Mouse (Mus musculus) lung, embryonic 15.5 days (tissue): ENCODE measurements around the gene Pam. TPM values are rescaled to one million over a fixed set of nuclear protein-coding genes. Genes with fewer than 3 reads are reported as not detected.

Experiments used
- ATAC-seq: fragments of 200-750 bp; cut with Nextera tagmentation; 2 replicates; pipeline ENCODE4 v1.8.0; 2017; ENCODE audit warnings: moderate number of reproducible peaks, borderline replicate concordance; ENCODE audit not compliant: low FRiP score, low TSS enrichment; ENCODE audit errors: extremely low read depth
- H3K27ac ChIP-seq: fragments of 300-500 bp; sonication (generic); 2 replicates; pipeline ENCODE4 v1.5.1; 2015; ENCODE audit warnings: moderate library complexity, mild to moderate bottlenecking, inconsistent platforms
- H3K27me3 ChIP-seq: fragments of 300-500 bp; sonication (generic); 2 replicates; pipeline ENCODE4 v1.6.1; 2015; ENCODE audit warnings: inconsistent platforms
- H3K36me3 ChIP-seq: fragments of 300-500 bp; sonication (generic); 2 replicates; pipeline ENCODE4 v1.6.1; 2015; ENCODE audit warnings: inconsistent platforms
- H3K4me1 ChIP-seq: fragments of 300-500 bp; sonication (generic); 2 replicates; pipeline ENCODE4 v1.6.1; 2015; ENCODE audit warnings: inconsistent platforms
- H3K4me2 ChIP-seq: fragments of 300-500 bp; sonication (generic); 2 replicates; pipeline ENCODE4 v1.6.1; 2015; ENCODE audit warnings: inconsistent platforms, mild to moderate bottlenecking, moderate library complexity
- H3K4me3 ChIP-seq: fragments of 300-500 bp; sonication (generic); 2 replicates; pipeline ENCODE4 v1.5.1; 2015; ENCODE audit warnings: mild to moderate bottlenecking, inconsistent platforms
- H3K9ac ChIP-seq: fragments of 300-500 bp; sonication (generic); 2 replicates; pipeline ENCODE4 v1.6.1; 2015; ENCODE audit warnings: inconsistent platforms
- H3K9me3 ChIP-seq: fragments of 300-500 bp; sonication (generic); 2 replicates; pipeline ENCODE4 v1.6.1; 2016; ENCODE audit warnings: inconsistent platforms
- WGBS: fragments of 180-500 bp; shearing (Covaris S2); methylation state at CpG from one replicate; pipeline ENCODE4 v1.1.7; 2015; 5-methylcytosine and 5-hydroxymethylcytosine counted together
- polyA plus RNA-seq: library from polyadenylated mRNA; unstranded; fragments of >200 nt; fragmentation: Nextera tagmentation; extraction: Ambion mirVana; gene quantifications from 2 replicates; pipeline ENCODE4 v1.2.1, GENCODE M21; 2015

Pam gene
- polyA plus RNA-seq: 51.7 and 52.7 TPM in 2 replicates

GRCm38 (mm10) chr1:98095246-98095990, at the start of gene Pam:
Pam (minus strand) TSS chr1:98095646.
- no peaks in the 10 kb centered on the region for H3K36me3 ChIP-seq
- peak within 1 kb of the TSS; percentile 67 for H3K9ac ChIP-seq
- peak within 1 kb of the TSS; percentile 76 for H3K4me3 ChIP-seq
- H3K27me3 ChIP-seq: no peaks in the 10 kb centered on the region
- peak; percentile 98 for ATAC-seq
- WGBS: 0% methylated on average over 57 of the region's 82 CpGs
- H3K9me3 ChIP-seq: no peaks in the 10 kb centered on the region
- H3K27ac ChIP-seq: peak within 1 kb of the TSS; percentile 86
- H3K4me1 ChIP-seq: peaks cover 14% of the 10 kb centered on the region; the same call in 1 of the 2 replicates
- H3K4me2 ChIP-seq: peak within 1 kb of the TSS; percentile 87

- 96% methylated on average over 1 of the region's 1 CpGs for WGBS
- Histone ChIP-seq H3K27me3 (no peaks in the 10 kb centered on the region), H3K9ac (no peak overlapping the region), H3K9me3 (no peaks in the 10 kb centered on the region), H3K4me3 (no peak overlapping the region), H3K27ac (no peak overlapping the region), H3K4me1 (no peaks in the 10 kb centered on the region), H3K4me2 (no peak overlapping the region), H3K36me3 (no peaks in the 10 kb centered on the region)
- ATAC-seq: no peak
Observed at GRCm38 (mm10) chr1:98144845-98145244, 49.4 kb upstream of the Pam start.

- WGBS: 47% methylated on average over 4 of the region's 4 CpGs
- H3K4me2 ChIP-seq: no peak overlapping the region
- no peak overlapping the region for H3K27ac ChIP-seq
- no peaks in the 10 kb centered on the region for H3K9me3 ChIP-seq
- no peaks in the 10 kb centered on the region for H3K4me1 ChIP-seq
- H3K27me3 ChIP-seq: no peaks in the 10 kb centered on the region
- H3K4me3 ChIP-seq: no peak overlapping the region
- H3K36me3 ChIP-seq: no peaks in the 10 kb centered on the region
- no peak for ATAC-seq
- no peak overlapping the region for H3K9ac ChIP-seq
Observed at GRCm38 (mm10) chr1:98131244-98131643, 35.8 kb upstream of the Pam start.

GRCm38 (mm10) chr1:98129561-98130347, 34.3 kb upstream of the Pam start:
- Histone ChIP-seq H3K27ac (no peak overlapping the region), H3K36me3 (no peaks in the 10 kb centered on the region), H3K9ac (no peak overlapping the region), H3K4me3 (no peak overlapping the region), H3K4me1 (no peaks in the 10 kb centered on the region), H3K27me3 (no peaks in the 10 kb centered on the region), H3K9me3 (no peaks in the 10 kb centered on the region), H3K4me2 (no peak overlapping the region)
- ATAC-seq: no peak
- 77% methylated on average over 3 of the region's 3 CpGs for WGBS

GRCm38 (mm10) chr1:98129111-98129510, 33.7 kb upstream of the Pam start:
- no peak for ATAC-seq
- WGBS: 41% methylated on average over 1 of the region's 1 CpGs
- Histone ChIP-seq H3K9ac (no peak overlapping the region), H3K27me3 (no peaks in the 10 kb centered on the region), H3K4me2 (no peak overlapping the region), H3K27ac (no peak overlapping the region), H3K36me3 (no peaks in the 10 kb centered on the region), H3K9me3 (no peaks in the 10 kb centered on the region), H3K4me3 (no peak overlapping the region), H3K4me1 (no peaks in the 10 kb centered on the region)

GRCm38 (mm10) chr1:98128338-98129096, 33.1 kb upstream of the Pam start:
- Histone ChIP-seq H3K9ac (no peak overlapping the region), H3K9me3 (no peaks in the 10 kb centered on the region), H3K27ac (no peak overlapping the region), H3K36me3 (no peaks in the 10 kb centered on the region), H3K27me3 (no peaks in the 10 kb centered on the region), H3K4me1 (no peaks in the 10 kb centered on the region), H3K4me3 (no peak overlapping the region), H3K4me2 (no peak overlapping the region)
- ATAC-seq: no peak

GRCm38 (mm10) chr1:98126268-98126667, 30.8 kb upstream of the Pam start:
- no peak overlapping the region for H3K4me2 ChIP-seq
- no peak for ATAC-seq
- no peak overlapping the region for H3K4me3 ChIP-seq
- no peak overlapping the region for H3K9ac ChIP-seq
- no peaks in the 10 kb centered on the region for H3K4me1 ChIP-seq
- H3K36me3 ChIP-seq: no peaks in the 10 kb centered on the region
- H3K9me3 ChIP-seq: no peaks in the 10 kb centered on the region
- WGBS: 81% methylated on average over 3 of the region's 3 CpGs
- no peaks in the 10 kb centered on the region for H3K27me3 ChIP-seq
- H3K27ac ChIP-seq: no peak overlapping the region

GRCm38 (mm10) chr1:98124727-98125126, 29.3 kb upstream of the Pam start:
- Histone ChIP-seq H3K9ac (no peak overlapping the region), H3K27me3 (no peaks in the 10 kb centered on the region), H3K4me1 (no peaks in the 10 kb centered on the region), H3K27ac (no peak overlapping the region), H3K9me3 (no peaks in the 10 kb centered on the region), H3K36me3 (no peaks in the 10 kb centered on the region), H3K4me3 (no peak overlapping the region), H3K4me2 (no peak overlapping the region)
- ATAC-seq: no peak
- 40% methylated on average over 1 of the region's 1 CpGs for WGBS

- Histone ChIP-seq H3K4me1 (no peaks in the 10 kb centered on the region), H3K27ac (no peak overlapping the region), H3K36me3 (no peaks in the 10 kb centered on the region), H3K4me2 (no peak overlapping the region), H3K27me3 (no peaks in the 10 kb centered on the region), H3K4me3 (no peak overlapping the region), H3K9me3 (no peaks in the 10 kb centered on the region), H3K9ac (no peak overlapping the region)
- 58% methylated on average over 6 of the region's 6 CpGs for WGBS
- no peak for ATAC-seq
Observed at GRCm38 (mm10) chr1:98119595-98119994, 24.1 kb upstream of the Pam start.

- no peak for ATAC-seq
- Histone ChIP-seq H3K4me2 (no peak overlapping the region), H3K4me1 (no peaks in the 10 kb centered on the region), H3K27ac (no peak overlapping the region), H3K9ac (no peak overlapping the region), H3K36me3 (no peaks in the 10 kb centered on the region), H3K9me3 (no peaks in the 10 kb centered on the region), H3K4me3 (no peak overlapping the region), H3K27me3 (no peaks in the 10 kb centered on the region)
- WGBS: 50% methylated on average over 2 of the region's 2 CpGs
Observed at GRCm38 (mm10) chr1:98107599-98107998, 12.2 kb upstream of the Pam start.

- H3K36me3 ChIP-seq: no peaks in the 10 kb centered on the region
Observed at GRCm38 (mm10) chr1:98099441-98099840, 4.0 kb upstream of the Pam start.

More at GRCm38 (mm10) chr1:98099441-98099840, 4.0 kb upstream of the Pam start:
- Histone ChIP-seq H3K4me1 (peaks cover 8% of the 10 kb centered on the region; the same call in 1 of the 2 replicates), H3K27me3 (no peaks in the 10 kb centered on the region), H3K4me2 (no peak overlapping the region), H3K9ac (no peak overlapping the region), H3K9me3 (no peaks in the 10 kb centered on the region), H3K27ac (no peak overlapping the region), H3K4me3 (no peak overlapping the region)
- WGBS: 78% methylated on average over 4 of the region's 4 CpGs
- no peak for ATAC-seq
